Mouse (Mus musculus) neural tube, embryonic 14.5 days (tissue): ENCODE data around the gene Pank2. TPM values are rescaled to one million over a fixed set of nuclear protein-coding genes. Genes with fewer than 3 reads are reported as not detected.
A peak's percentile ranks its signal among the peaks of the same experiment; 100 is the strongest.

Experiments used
- ATAC-seq: fragments of 200-750 bp; cut with Nextera tagmentation; 2 replicates; pipeline ENCODE4 v1.8.0; 2017; ENCODE audit warnings: low read depth, mild to moderate bottlenecking, moderate TSS enrichment, moderate library complexity
- H3K27ac ChIP-seq: fragments of 300-500 bp; sonication (generic); 2 replicates; pipeline ENCODE4 v1.5.1; 2014; ENCODE audit warnings: low read depth, mild to moderate bottlenecking, control low read depth, low read length, moderate library complexity, mixed read lengths
- H3K27me3 ChIP-seq: fragments of 300-500 bp; sonication (generic); 2 replicates; pipeline ENCODE4 v1.6.1; 2014; ENCODE audit warnings: low read length; ENCODE audit not compliant: control insufficient read depth, insufficient read depth
- H3K36me3 ChIP-seq: fragments of 300-500 bp; sonication (generic); 2 replicates; pipeline ENCODE4 v1.6.1; 2014; ENCODE audit warnings: low read length, mixed read lengths; ENCODE audit not compliant: control insufficient read depth, insufficient read depth
- H3K4me1 ChIP-seq: fragments of 300-500 bp; sonication (generic); 2 replicates; pipeline ENCODE4 v1.6.1; 2014; ENCODE audit warnings: low read length; ENCODE audit not compliant: control insufficient read depth, insufficient read depth
- H3K4me2 ChIP-seq: fragments of 300-500 bp; sonication (generic); 2 replicates; pipeline ENCODE4 v1.6.1; 2014; ENCODE audit warnings: mild to moderate bottlenecking, low read depth, low read length, control low read depth
- H3K4me3 ChIP-seq: fragments of 300-500 bp; sonication (generic); 2 replicates; pipeline ENCODE4 v1.5.1; 2014; ENCODE audit warnings: low read depth, low read length, control low read depth, mixed read lengths
- H3K9ac ChIP-seq: fragments of 300-500 bp; sonication (generic); replicated peaks from 2 replicates; pipeline ENCODE4 v1.6.1; 2014; ENCODE audit warnings: low read depth, mild to moderate bottlenecking, control low read depth, low read length, mixed read lengths
- H3K9me3 ChIP-seq: fragments of 300-500 bp; sonication (generic); 2 replicates; pipeline ENCODE4 v1.6.1; 2016; ENCODE audit warnings: low read length; ENCODE audit not compliant: control insufficient read depth
- WGBS: fragments of 180-500 bp; shearing (Covaris S2); extraction: QIAGEN DNeasy Blood & Tissue Kit; methylation state at CpG from one replicate; pipeline ENCODE4 v1.1.7; 2014; 5-methylcytosine and 5-hydroxymethylcytosine counted together
- microRNA-seq: library from miRNA; unstranded; fragments of <30 nt; microRNA quantifications from one replicate; pipeline ENCODE4, GENCODE M21; 2016
- polyA plus RNA-seq: library from polyadenylated mRNA; unstranded; fragments of >200 nt; fragmentation: Nextera tagmentation; extraction: Ambion mirVana; gene quantifications from 2 replicates; pipeline ENCODE4 v1.2.1, GENCODE M21; 2014

The Pank2 gene
- polyA plus RNA-seq, 1 experiment from 2014 or later, result 28.7 TPM

- no peaks in the 10 kb centered on the region for H3K4me1 ChIP-seq
These were observed 68.3 kb downstream of the Pank2 start for GRCm38 (mm10) chr2:131330548-131330947.

GRCm38 (mm10) chr2:131337602-131338001 lies 75.3 kb downstream of the Pank2 start:
- ATAC-seq, result no peak
- H3K27ac ChIP-seq, result no peak overlapping the region
- no peak overlapping the region for H3K4me3 ChIP-seq
- no peaks in the 10 kb centered on the region for H3K36me3 ChIP-seq
- H3K4me2 ChIP-seq, result no peak overlapping the region
- H3K4me1 ChIP-seq, result no peaks in the 10 kb centered on the region
- 73% methylated on average over 6 of the region's 6 CpGs for WGBS
- no peaks in the 10 kb centered on the region for H3K9me3 ChIP-seq
- H3K27me3 ChIP-seq, result no peaks in the 10 kb centered on the region
- no peak overlapping the region for H3K9ac ChIP-seq

More at GRCm38 (mm10) chr2:131330548-131330947, 68.3 kb downstream of the Pank2 start:
- Histone ChIP-seq H3K9ac (no peak overlapping the region), H3K4me2 (no peak overlapping the region), H3K4me3 (no peak overlapping the region), H3K36me3 (no peaks in the 10 kb centered on the region), H3K9me3 (no peaks in the 10 kb centered on the region), H3K27me3 (no peaks in the 10 kb centered on the region), H3K27ac (no peak overlapping the region)
- WGBS, result 77% methylated on average over 3 of the region's 3 CpGs
- no peak for ATAC-seq

GRCm38 (mm10) chr2:131344449-131344848 lies 82.2 kb downstream of the Pank2 start:
- H3K36me3 ChIP-seq, result no peaks in the 10 kb centered on the region

GRCm38 (mm10) chr2:131345556-131345955 lies 83.3 kb downstream of the Pank2 start:
- Histone ChIP-seq H3K4me1 (no peaks in the 10 kb centered on the region; the same call in 1 of the 2 replicates), H3K9me3 (no peaks in the 10 kb centered on the region), H3K4me3 (no peak overlapping the region), H3K36me3 (no peaks in the 10 kb centered on the region), H3K4me2 (no peak overlapping the region), H3K27ac (no peak overlapping the region), H3K27me3 (no peaks in the 10 kb centered on the region), H3K9ac (no peak overlapping the region)
- no peak for ATAC-seq
- 50% methylated on average over 3 of the region's 3 CpGs for WGBS

More at GRCm38 (mm10) chr2:131344449-131344848, 82.2 kb downstream of the Pank2 start:
- Histone ChIP-seq H3K9me3 (no peaks in the 10 kb centered on the region), H3K4me3 (no peak overlapping the region), H3K4me1 (no peaks in the 10 kb centered on the region; the same call in 1 of the 2 replicates), H3K27ac (no peak overlapping the region), H3K9ac (no peak overlapping the region), H3K4me2 (no peak overlapping the region), H3K27me3 (no peaks in the 10 kb centered on the region)
- ATAC-seq, result no peak
- 49% methylated on average over 3 of the region's 3 CpGs for WGBS

Small RNAs within 50 kb of the gene (microRNA-seq; reads per million reads assigned to microRNA genes)
- 41.3 reads per million, percentile 32 among the genes with 10 or more reads in this experiment for gene Mir103-2

Other genes with a start within 250 kb of the Pank2 start
- gene Gfra4, start 219.4 kb upstream of the Pank2 start, polyA plus RNA-seq, result 49.4 and 63.7 TPM in 2 replicates
- 0.60 and 0.73 TPM in 2 replicates for gene Adam33, start 198.7 kb upstream of the Pank2 start, polyA plus RNA-seq
- 0.09 and 0.43 TPM in 2 replicates for gene Siglec1, start 175.7 kb upstream of the Pank2 start, polyA plus RNA-seq
- 1.3 and 3.4 TPM in 2 replicates for gene Hspa12b, start 135.2 kb upstream of the Pank2 start, polyA plus RNA-seq
- gene Gm11037, start 129.0 kb upstream of the Pank2 start, polyA plus RNA-seq, result not detected in 2 replicates
- 86.9 and 90.0 TPM in 2 replicates for gene 1700037H04Rik, start 102.4 kb upstream of the Pank2 start, polyA plus RNA-seq
- gene Cenpb, start 82.4 kb upstream of the Pank2 start, polyA plus RNA-seq, result 7.0 and 10.5 TPM in 2 replicates
- 21.9 and 24.7 TPM in 2 replicates for gene Cdc25b, start 75.5 kb upstream of the Pank2 start, polyA plus RNA-seq
- 9.2 and 9.4 TPM in 2 replicates for gene Spef1, start 75.2 kb upstream of the Pank2 start, polyA plus RNA-seq
- 39.4 and 39.5 TPM in 2 replicates for gene Ap5s1, start 55.4 kb upstream of the Pank2 start, polyA plus RNA-seq
- gene Mavs, start 28.4 kb upstream of the Pank2 start, polyA plus RNA-seq, result 5.0 and 6.1 TPM in 2 replicates
- gene Rnf24, start 90.4 kb downstream of the Pank2 start, polyA plus RNA-seq, result 18.4 and 19.0 TPM in 2 replicates
- 28.9 and 31.9 TPM in 2 replicates for gene Smox, start 229.0 kb downstream of the Pank2 start, polyA plus RNA-seq